Mouse (Mus musculus): ENCODE measurements around the gene Dars2.

GRCm38 (mm10) chr1:161033856-161034434 is 36.5 kb downstream of the Dars2 start:
- TF ChIP-seq CTCF (IDR thresholded peaks at IDR 0.05; ENCODE audit: extremely low read depth, insufficient read depth, low read length) (no peak), POLR2A (IDR thresholded peaks at IDR 0.05; ENCODE audit: extremely low read depth, insufficient read depth, low read length) (no peak)
